Mouse (Mus musculus) left cerebral cortex, postnatal 25 days (tissue): Measurements from ENCODE around the gene Cdk8. TPM values are rescaled to one million over a fixed set of nuclear protein-coding genes. Genes with fewer than 3 reads are reported as not detected.

Source experiments
- DNase-seq, 2 experiments: peaks; one replicate each; pipeline ENCODE4 v3.0.0; 2022; ENCODE audit warnings: low spot score in 2 of 2, mixed read lengths in 1 of 2
- intact Hi-C: fragments of 180-260 bp; cut with DNase I; formaldehyde crosslinking; loops from one replicate; pipeline ENCODE4 v1.15.1; 2025
- total RNA-seq, 2 experiments: library from RNA; stranded (reverse); gene quantifications; 2 replicates each; pipeline ENCODE4 v1.2.3; 2021

Cdk8 gene
- total RNA-seq, 2 experiments from 2014 or later = 39.5 to 51.3 TPM

DNA sequence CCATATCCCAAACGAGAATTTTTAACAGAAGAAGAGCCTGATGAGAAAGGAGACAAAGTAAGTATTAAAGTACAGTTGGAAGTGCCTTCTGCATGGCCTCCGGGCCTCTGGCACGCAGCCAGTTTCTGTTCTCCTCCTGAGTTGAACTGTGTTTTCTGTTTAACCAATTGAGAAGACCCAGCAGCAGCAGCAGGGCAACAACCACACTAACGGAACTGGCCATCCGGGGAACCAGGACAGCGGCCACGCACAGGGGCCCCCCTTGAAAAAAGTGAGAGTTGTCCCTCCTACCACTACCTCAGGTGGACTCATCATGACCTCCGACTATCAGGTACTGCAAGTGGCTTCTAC is 68.5 kb downstream of the Cdk8 start:
- DNase-seq = peak; percentile 49 to 54
- intact Hi-C loops = no loop called here

DNA sequence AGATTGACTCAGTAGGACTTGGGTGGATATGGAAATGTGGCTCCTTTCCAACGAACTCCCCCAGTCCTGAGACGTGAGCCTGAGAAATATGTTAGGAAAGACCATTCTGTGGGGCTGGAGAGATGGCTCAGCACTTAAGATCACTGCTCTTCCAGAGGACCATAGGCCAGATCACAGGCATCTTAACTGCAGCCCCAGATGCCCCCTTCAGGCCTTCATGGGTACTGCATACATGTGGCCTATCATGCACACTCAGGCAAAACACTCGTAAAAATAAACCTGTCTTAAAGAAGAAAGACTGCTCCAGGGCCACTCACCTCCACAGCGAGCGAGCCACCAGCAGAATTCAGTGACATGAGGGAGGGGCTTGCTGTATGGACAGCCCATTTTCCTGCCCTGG is 72.4 kb downstream of the Cdk8 start:
- peak in 1 of 2 experiments; percentile 49 for DNase-seq
- intact Hi-C loops = loop anchor here (5.0 kb wide), 1 partner anchor 116 kb away; the partner anchor contains the start of gene 1700001J03Rik

DNA sequence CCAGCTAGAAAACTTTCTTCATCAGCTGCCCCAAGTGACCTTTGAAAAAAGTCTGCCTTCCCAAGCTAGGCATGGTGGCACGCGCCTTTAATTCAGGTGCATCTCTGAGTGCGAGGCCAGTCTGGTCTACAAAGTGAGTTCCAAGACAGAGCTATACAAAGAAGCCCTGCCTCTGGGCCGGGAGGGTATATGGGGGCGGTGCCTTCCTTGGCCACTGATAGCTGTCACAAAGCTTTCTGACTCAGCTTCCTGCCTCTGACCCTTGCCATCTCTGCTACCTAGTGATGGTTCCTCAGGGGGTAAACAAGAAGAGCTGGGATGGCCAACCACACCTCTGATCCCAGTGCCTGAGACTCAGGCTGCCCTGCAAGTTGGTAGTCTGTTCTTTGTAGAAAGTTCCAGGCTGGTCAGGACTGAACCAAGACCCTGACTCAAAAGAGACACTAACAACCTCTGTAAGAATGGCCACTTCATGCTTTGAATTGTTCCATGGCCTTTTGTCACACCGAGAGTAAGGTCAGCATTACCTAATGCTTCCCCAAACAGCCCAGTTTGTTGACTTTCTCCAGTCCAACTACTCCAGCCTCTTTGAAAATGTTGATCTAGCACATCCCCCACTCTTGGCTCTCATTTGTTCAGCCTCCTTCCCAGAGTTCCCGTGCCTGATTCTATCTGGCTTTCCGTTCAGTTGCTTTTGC is 76.2 kb downstream of the Cdk8 start:
- no peak for DNase-seq
- intact Hi-C loops = no loop called here

DNA sequence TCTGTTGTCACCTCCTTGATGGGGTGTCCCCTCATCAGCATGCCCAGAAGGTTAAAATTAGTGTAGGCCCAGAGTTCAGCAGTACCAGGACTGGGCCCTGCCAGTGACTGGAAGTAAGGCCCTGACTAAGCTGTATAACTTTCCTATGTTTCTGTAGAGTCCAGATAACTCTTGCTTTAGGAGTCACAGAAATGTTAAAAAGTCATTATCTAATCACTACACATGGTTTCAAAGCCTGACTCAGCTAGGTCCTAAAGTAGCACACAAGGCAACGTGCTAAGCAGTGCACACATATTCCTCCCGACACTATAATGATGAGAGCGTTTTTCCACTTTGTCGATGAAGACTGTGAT is 76.7 kb downstream of the Cdk8 start:
- no peak for DNase-seq
- intact Hi-C loops = no loop called here

DNA sequence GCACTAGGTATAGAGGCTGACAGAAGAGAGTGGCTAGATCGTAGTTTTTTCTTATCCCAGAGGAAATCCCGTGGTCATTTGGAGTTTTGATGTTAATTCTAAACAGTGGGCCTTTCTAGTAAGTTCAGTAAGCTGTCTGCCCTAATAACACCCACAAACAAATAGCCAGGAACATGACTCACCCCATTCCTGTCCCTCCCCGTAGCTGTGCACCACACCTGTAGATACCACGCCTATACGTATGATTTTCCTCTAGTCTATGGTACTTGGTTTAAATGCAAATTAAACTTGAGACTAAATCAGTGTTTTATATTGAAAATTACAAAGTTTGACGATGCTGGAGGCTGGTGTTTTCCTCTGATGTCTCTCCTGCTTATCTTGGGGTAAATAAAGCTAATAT is 83.5 kb downstream of the Cdk8 start:
- DNase-seq = no peak
- intact Hi-C loops = no loop called here

DNA sequence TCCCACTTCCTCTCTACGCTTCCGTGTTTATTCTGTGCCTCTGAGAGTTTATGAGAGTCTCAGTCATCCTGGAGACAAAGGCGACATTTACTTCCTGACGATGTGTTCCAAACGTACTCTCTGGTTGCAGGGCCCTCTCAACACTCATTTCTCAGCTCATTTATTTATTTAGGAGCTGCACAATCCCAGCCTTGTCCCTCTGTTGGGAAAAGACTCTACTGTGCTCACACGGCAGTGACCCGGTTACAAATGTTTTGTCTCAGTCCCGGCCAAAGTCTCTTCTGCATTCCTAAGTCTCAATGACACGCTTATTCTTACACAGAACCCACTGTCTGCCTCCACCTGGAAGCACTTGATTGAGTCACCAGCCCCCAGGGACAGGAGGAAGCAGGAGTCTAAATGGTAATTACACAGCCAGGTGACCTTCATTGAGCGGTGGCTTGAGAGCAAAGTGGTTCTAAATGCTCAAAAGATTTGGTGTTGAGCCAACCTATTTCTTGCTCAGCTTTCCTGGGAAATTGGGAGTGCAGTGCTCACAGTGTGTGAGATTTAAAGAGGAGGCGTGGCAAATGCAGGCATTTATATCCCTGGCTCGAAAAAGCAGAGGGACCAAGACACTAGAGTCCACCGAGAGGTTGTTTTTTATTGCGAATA is 84.4 kb downstream of the Cdk8 start:
- DNase-seq = peak; percentile 41 to 48
- intact Hi-C loops = no loop called here

DNA sequence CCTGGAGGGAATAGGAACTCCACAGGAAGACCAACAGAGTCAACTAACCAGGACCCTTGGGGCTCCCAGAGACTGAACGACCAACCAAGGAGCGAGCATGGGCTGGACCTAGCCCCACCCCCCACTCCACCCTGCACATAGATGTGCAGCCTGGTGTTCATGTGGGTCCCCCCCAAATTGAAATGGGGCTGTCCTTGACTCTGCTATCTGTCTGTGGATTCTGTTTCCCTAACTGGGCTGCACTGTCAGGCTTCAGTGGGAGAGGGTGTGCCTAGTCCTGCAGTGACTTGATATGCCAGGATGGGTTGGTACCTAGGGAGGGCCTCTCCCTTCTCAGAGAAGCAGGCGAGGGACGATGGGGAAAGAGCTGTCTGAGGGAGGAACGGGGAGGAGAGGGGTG is 85.3 kb downstream of the Cdk8 start:
- intact Hi-C loops = no loop called here
- DNase-seq = no peak

DNA sequence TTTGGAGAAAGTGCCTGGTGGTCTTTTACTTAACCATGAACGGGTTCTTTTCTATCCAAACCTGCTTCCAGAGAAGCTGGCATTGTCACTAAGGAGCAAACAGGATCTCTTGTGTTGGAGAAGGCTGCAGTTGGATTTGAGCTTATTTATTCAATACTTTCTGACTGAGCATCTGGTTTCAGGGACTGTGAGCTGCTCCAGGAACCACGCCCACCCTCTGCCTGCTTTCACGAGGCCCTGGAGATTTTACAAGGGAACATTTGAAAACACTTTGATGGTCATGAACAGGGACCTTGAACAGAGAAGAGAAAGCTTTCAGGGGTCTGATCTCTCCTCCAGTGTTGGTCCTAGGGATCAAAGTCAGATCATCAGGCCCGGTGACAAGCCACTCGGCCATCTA is 87.0 kb downstream of the Cdk8 start:
- intact Hi-C loops = no loop called here
- peak in 1 of 2 experiments; percentile 63 for DNase-seq

DNA sequence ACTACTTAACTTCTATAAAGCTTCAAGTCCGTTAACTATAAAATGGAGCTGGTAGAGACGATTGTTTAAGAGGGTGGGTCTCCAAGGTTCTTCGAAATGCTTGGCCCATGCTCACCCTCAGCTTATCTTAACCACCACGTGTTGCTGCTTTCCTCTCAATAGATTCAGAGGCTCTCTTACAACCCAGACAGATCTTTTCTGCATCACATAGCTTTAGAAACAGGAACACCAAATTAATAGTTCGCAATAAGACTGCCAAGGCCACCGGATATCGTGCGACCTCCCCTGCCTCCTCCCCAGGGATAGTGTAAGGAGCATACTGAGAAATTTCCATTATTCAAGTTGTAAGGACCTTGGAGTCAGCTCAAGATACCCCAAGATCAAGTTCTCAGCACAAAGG is 87.4 kb downstream of the Cdk8 start:
- DNase-seq = no peak
- intact Hi-C loops = no loop called here

DNA sequence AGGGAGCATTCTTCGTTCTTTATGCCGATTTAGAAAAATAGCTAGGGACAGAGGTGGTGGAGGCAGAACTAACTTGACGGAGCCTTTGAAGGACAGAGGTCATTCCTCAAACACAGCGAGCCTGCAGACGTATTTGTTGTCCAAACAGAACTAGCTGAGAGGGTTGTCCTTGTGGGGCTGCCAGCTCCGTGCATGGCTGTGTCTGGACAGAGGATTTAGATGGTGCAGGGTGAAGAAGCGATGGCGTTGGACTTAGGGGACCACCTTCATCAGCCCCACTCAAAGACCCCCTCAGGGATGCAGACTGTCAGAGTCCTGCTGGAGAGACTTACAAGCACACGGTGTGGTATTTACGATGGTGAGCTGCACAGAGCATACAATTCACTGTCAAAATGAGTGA is 97.9 kb downstream of the Cdk8 start:
- intact Hi-C loops = no loop called here
- DNase-seq = no peak

DNA sequence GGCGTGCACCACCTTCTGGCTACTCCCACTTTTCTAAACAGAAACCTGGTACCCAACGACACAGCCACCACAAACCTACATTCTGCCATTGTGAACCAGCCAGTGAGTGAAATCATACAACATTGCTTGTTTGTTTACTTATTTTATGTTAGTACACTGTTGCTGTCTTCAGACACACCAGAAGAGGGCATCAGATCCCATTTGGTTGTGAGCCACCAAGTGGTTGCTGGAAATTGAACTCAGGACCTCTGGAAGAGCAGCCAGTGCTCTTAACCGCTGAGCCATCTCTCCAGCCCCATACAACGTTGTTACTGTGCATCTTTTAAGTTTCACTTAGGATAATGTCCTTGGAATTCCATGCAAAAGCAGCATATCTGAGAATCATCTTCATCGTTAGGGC is 98.5 kb downstream of the Cdk8 start:
- no peak for DNase-seq
- intact Hi-C loops = no loop called here

DNA sequence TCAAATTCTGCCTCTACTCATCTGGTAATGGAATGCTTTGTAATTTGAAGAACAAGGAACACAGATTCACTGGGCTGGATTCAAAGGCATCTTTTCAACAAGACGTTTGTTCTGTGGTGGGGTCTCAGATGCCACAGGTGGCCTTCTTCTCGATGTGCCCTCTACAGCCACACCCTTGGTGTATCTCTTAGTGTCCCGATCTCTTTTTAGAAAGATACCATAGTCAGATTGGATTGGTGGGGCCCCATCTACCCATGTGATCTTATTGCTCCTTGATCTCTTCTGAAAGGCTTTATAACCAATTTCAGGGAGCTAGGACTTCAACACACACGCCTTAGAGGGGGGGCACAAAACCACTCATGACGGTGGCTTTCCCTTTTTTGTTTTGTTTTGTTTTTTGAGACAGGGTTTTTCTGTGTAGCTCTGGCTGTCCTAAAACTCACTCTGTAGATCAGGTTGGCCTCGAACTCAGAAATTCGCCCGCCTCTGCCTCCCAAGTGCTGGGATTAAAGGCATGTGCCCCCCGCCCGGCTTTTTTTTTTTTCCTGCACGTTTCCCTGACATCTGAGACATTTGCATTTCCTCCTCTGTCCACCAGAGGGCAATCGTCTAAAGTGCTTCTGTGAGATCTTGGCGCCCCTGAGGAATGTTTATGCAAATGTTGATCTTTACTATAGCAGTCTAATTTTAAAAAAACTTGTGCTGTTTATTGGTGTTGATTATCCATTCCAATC is 99.2 kb downstream of the Cdk8 start:
- peak; percentile 55 to 66 for DNase-seq
- intact Hi-C loops = no loop called here

DNA sequence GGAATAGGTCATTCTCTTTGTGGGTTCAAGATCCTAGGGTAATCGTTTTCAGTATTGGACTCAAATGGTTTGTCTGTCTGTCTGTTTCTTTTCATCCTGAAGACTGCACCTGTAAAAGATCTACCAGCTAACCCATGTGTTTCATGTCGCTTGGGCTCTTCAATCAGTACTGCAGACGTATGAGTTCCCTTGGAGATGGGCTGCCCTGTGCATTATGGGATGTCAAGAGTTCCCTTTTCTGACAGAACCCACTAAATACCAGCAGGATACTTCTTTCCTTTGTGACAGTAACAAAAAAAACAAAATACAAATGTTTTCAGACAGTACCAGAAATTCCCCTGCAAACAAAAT is 99.7 kb downstream of the Cdk8 start:
- intact Hi-C loops = no loop called here
- no peak for DNase-seq

DNA sequence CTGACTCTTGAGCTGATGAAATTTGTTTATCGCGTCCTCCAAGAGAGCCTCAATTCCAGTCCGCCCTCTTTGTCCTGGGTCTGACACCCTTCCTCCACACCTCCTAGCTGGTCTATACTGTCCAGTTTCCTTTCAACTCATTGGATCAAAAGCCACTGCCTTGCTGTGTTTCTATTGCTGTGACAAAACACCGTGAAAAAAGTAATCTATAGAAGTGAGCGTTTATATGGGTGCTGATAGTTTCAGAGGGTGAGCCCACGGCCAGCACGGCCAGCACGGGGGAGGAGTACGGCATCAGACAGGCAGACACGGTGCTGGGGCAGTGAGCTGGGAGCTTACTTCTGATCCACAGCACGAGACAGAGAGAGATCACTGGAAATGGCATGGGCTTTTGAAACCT is 100.1 kb downstream of the Cdk8 start:
- intact Hi-C loops = no loop called here
- no peak for DNase-seq

DNA sequence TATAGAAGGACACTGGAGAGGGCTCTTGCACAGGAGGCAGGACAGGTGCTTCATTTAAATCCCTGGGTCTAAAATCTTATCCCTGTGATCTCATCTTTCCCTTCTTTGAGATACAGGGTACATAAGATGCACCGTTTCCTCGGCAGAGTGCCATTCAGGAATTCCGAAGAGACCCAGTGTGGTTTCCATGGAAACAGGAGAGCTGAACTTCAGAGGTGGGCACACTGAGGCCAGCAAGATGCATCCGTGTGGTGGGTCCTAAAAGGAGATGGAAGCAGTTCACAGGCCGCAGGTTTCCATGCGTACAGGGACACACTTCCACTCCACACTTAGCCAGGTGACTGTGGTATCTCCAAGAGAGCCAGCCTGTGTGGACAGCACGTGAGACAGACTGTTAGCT is 101.5 kb downstream of the Cdk8 start:
- intact Hi-C loops = no loop called here
- no peak for DNase-seq

DNA sequence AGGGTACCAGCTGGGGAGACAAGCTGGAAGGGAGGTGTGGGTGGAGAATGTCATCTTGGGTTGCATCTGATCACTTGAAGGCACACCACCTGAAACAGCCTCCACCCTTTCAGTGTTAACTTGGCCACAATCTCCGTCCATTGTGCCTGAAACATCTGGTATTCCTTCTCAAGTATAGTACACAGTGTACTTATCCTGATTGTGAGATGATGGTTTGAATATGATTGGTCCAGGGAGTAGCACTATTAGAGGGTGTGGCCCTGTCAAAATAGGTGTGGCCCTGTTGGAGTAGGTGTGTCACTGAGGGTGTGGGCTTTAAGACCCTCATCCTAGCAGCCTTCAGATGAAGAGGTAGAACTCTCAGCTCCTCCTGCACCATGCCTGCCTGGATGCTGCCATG is 103.4 kb downstream of the Cdk8 start:
- DNase-seq = no peak
- intact Hi-C loops = no loop called here

DNA sequence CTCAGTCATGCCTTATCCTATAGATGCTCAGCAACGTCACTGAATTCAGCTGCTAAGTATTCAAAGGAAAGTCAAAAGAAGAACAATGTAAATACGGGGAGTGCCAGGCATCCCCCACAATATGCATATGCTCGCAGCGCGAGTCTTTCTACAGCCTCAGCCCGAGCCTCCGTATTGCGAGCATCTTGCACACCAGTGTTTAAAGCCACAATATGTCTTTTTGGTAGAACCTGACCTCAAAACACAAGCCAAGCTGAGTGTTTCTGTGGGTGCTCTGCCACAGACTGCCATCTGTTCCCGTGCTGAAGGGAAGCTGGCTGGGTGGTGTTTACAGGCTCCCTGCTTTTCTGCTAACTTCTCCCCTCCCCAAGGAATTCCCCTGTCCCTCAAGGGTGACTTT is 107.0 kb downstream of the Cdk8 start:
- intact Hi-C loops = loop anchor here (2.0 to 5.0 kb wide), 4 partner anchors 47 to 134 kb away; partner anchors contain the start of gene Wasf3
- DNase-seq = peak; percentile 57 to 95

DNA sequence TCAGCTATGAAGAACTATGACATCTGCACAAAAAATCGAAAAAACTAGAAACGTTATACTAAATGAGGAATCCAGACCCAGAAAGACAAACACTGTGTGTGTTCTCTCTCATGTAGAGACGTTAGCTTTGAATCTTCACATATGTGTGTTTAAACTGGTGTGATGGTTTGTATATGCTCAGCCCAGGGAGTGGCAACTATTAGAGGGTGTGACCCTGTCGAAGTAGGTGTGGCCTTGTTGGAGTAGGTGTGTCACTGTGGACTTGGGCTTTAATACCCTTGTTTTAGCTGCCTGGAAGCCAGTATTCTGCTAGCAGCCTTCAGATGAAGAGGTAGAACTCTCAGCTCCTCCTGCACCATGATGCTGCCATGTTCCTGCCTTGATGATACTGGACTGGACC is 109.0 kb downstream of the Cdk8 start:
- DNase-seq = no peak

DNA sequence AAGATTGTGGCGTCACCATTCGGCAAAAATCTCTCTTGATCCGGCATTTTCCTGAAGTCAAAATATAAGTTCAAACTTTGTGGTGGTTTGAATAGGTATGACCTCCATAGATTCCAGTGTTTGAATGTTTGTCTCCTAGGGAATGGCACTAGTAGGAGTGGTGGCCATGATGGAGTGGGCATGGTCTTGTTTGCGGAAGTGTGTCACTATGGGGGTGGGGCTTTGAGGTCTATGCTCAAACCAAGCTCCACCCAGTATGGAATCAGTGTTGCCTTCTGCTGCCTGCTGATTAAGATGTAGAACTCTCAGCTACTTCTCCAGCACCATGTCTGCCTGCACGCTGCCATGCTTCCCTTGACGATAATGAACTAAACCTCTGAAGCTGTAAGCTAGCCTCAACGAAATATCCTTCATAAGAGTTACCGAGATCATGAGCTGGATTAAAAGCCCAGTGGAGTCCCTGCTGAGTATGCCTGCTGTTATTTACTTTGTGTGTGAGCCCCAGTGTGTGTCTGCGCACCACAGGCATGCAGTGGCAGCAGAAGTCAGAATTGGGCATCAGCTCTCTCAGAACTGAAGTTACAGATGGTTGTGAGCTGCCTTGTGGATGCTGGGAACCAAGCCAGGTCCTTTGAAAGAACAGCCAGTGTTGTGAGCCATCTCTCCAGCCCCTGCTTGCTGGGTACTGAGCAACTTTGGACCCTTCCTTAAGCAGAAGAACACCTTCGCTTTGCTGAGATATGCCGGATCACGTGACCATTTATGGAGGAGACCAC is 114.1 kb downstream of the Cdk8 start:
- intact Hi-C loops = no loop called here
- no peak for DNase-seq

More for the DNA sequence above, 109.0 kb downstream of the Cdk8 start:
- intact Hi-C loops = no loop called here

DNA sequence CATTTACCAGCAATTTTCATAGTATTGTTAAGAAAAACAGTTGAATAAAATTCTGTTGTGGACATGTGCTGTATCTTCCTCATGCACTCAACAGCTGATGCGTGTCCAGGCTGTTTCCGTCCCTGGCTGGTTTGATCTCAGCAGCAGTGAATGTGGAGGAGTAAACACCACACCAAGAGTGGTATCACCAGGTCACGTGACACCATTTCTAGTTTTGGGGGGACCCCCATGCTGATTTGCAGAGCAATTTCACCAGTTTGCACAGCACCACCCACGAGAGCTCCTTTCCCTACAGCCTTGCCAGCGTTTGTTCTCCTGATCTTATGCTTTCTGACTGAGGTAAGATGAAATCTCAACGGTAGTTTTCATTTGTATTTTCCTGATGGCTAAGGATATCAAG is 116.1 kb downstream of the Cdk8 start:
- intact Hi-C loops = no loop called here
- DNase-seq = peak in 1 of 2 experiments; percentile 45
